Mouse (Mus musculus): ENCODE data around the gene Acan. TPM values are rescaled to one million over a fixed set of nuclear protein-coding genes. Genes with fewer than 3 reads are reported as not detected.

Acan gene
- polyA plus RNA-seq (2015; fragmentation: Illumina TruSeq; extraction: RNeasy Lipid Tissue Mini Kit (QIAGEN cat#74804); ENCODE audit: insufficient read depth, low replicate concordance) = not detected

DNA sequence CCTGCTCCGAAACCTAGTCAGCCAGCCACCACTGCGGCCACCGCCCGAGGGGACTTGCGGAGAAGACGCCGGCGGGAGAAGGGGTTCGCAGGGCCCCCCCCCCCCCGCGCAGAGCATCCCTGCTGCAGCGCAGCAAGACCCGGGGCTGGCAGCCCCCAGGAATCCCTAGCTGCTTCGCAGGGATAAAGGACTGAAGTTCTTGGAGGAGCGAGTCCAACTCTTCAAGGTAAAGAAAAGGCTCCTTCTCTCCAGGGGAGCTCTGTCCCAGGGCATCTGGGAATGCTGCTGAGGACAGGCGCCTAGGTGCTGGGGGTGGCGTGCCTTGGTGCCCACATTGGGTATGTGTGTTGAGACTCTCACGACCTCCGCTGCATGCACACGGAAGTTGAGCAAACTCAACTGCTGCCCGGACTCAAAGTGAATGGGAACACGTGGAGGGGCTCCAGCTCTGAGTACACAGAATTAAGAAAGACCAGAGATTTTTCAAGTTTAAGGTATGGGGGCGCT is at the start of gene Acan:
TSS of gene Acan (plus strand) at position 101 of the 507 bp plus-strand sequence.

GRCm38 (mm10) chr7:79130843-79131444 is 77.7 kb downstream of the Acan start, which contains the start of gene Hapln3:
Hapln3 (minus strand) TSS chr7:79131018.

DNA sequence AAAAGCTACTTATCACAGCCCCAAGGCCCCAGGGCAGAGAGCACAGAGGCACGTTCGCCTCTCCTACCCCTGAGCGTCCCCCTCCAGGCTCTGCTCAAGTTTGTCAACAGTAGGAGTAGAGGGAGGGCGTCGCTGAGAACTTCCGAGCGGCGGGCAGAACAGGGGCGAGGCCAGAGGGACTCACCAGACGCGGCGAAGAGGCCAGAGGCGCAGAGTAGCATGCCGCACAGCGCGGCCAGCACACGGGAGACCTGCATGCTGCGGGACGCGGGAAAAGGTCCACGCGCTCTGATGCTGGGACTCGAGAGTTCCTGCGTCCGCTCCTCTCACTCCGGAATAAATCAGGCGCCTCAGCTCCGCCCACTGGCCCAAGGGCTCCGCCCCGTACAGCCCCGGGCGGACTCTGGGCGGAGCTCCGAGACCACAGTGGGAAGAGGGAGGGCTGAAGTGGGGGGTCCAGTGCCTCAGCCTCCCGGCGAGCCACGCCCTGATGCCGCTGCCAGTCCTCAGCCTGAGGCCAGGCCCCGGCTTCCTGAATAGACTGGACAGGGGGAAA is 95.5 kb downstream of the Acan start, which contains the start of gene Mfge8:
TSS of gene Mfge8 (minus strand) at position 350 of the 556 bp plus-strand sequence.

Other genes with a start within 250 kb of the Acan start
- gene Det1, start 206.2 kb upstream of the Acan start, polyA plus RNA-seq (2015; fragmentation: Illumina TruSeq; extraction: RNeasy Lipid Tissue Mini Kit (QIAGEN cat#74804); ENCODE audit: insufficient read depth, low replicate concordance) = 11.8 TPM
- gene Aen, start 157.6 kb upstream of the Acan start, polyA plus RNA-seq (2015; fragmentation: Illumina TruSeq; extraction: RNeasy Lipid Tissue Mini Kit (QIAGEN cat#74804); ENCODE audit: insufficient read depth, low replicate concordance) = 39.5 TPM
- gene Isg20, start 140.1 kb upstream of the Acan start, polyA plus RNA-seq (2015; fragmentation: Illumina TruSeq; extraction: RNeasy Lipid Tissue Mini Kit (QIAGEN cat#74804); ENCODE audit: insufficient read depth, low replicate concordance) = 53.5 TPM
- 0.19 TPM for gene Hapln3, start 77.5 kb downstream of the Acan start, polyA plus RNA-seq (2015; fragmentation: Illumina TruSeq; extraction: RNeasy Lipid Tissue Mini Kit (QIAGEN cat#74804); ENCODE audit: insufficient read depth, low replicate concordance)
- gene Mfge8, start 95.6 kb downstream of the Acan start, polyA plus RNA-seq (2015; fragmentation: Illumina TruSeq; extraction: RNeasy Lipid Tissue Mini Kit (QIAGEN cat#74804); ENCODE audit: insufficient read depth, low replicate concordance) = 282 TPM
- 38.2 TPM for gene Abhd2, start 219.7 kb downstream of the Acan start, polyA plus RNA-seq (2015; fragmentation: Illumina TruSeq; extraction: RNeasy Lipid Tissue Mini Kit (QIAGEN cat#74804); ENCODE audit: insufficient read depth, low replicate concordance)

All from spleen, adult 10 weeks (tissue).